ENCODE assay signal across 8 mouse cellular contexts in the genomic region with DNA sequence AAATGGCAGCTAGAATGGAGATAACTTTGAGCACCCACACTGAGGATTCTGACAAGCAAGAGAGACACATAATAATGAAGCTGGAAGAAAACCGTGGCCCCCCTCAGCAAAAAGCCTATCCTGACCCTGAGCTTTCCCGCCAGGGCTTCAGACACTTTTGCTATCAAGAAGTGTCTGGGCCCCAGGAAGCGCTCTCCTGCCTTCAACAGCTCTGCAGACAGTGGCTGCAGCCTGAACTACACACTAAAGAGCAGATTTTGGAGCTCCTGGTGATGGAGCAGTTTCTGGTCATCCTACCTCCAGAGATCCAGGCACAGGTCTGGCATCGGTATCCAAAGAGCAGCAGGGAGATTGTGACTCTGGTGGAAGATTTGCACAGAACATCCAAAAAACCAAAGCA. TPM values are rescaled to one million over a fixed set of nuclear protein-coding genes. Genes with fewer than 3 reads are reported as not detected.
A peak's percentile ranks its signal among the peaks of the same experiment; 100 is the strongest.
DNase-seq lines count a peak whose midpoint lies in the region; ATAC-seq and TF ChIP-seq lines count a peak whose summit lies in the region.

No protein-coding gene starts in this region.

- H3K27me3 ChIP-seq in megakaryocyte, embryonic 14.5 days (replicated peaks): no peaks in the 10 kb centered on the region
- no peaks in the 10 kb centered on the region for H3K27me3 ChIP-seq in intestine, postnatal 0 days (replicated peaks; ENCODE audit: control insufficient read depth, insufficient read depth, low read length)
- no peaks in the 10 kb centered on the region for H3K27me3 ChIP-seq in neural tube, embryonic 15.5 days (replicated peaks)

- peak overlapping the region; percentile 100 for H3K4me3 ChIP-seq in megakaryocyte, embryonic 14.5 days (replicated peaks)
- no peak overlapping the region for H3K4me3 ChIP-seq in intestine, postnatal 0 days (ENCODE audit: low read depth, low read length)
- peak overlapping the region; percentile 79 for H3K4me3 ChIP-seq in neural tube, embryonic 15.5 days (replicated peaks)

- WGBS in intestine, postnatal 0 days: 80% methylated on average over 4 of the region's 4 CpGs
- WGBS in neural tube, embryonic 15.5 days: 74% methylated on average over 4 of the region's 4 CpGs

- H3K4me2 ChIP-seq in intestine, postnatal 0 days (replicated peaks; ENCODE audit: low read depth): peak overlapping the region; percentile 74
- peak overlapping the region; percentile 79 for H3K4me2 ChIP-seq in neural tube, embryonic 15.5 days

- no peak for TF ChIP-seq CTCF in intestine, postnatal 0 days (IDR thresholded peaks at IDR 0.05; ENCODE audit: low read depth)

- peaks cover 72% of the 10 kb centered on the region for H3K4me1 ChIP-seq in megakaryocyte, embryonic 14.5 days
- no peaks in the 10 kb centered on the region for H3K4me1 ChIP-seq in intestine, postnatal 0 days (replicated peaks; ENCODE audit: control insufficient read depth, insufficient read depth, low read length)
- peaks cover 25% of the 10 kb centered on the region for H3K4me1 ChIP-seq in neural tube, embryonic 15.5 days

- H3K27ac ChIP-seq in intestine, postnatal 0 days (ENCODE audit: low read depth, low read length): no peak overlapping the region
- H3K27ac ChIP-seq in neural tube, embryonic 15.5 days (replicated peaks): 0 out of 2 replicates have a peak overlapping the region, but pooled peaks have one; percentile 73

- peaks cover 21% of the 10 kb centered on the region for H3K36me3 ChIP-seq in megakaryocyte, embryonic 14.5 days (replicated peaks; ENCODE audit: low read length)
- H3K36me3 ChIP-seq in intestine, postnatal 0 days (ENCODE audit: control insufficient read depth, insufficient read depth): no peaks in the 10 kb centered on the region
- no peaks in the 10 kb centered on the region for H3K36me3 ChIP-seq in neural tube, embryonic 15.5 days

- H3K9me3 ChIP-seq in megakaryocyte, embryonic 14.5 days: no peaks in the 10 kb centered on the region
- H3K9me3 ChIP-seq in intestine, postnatal 0 days (ENCODE audit: control insufficient read depth): no peaks in the 10 kb centered on the region
- no peaks in the 10 kb centered on the region for H3K9me3 ChIP-seq in neural tube, embryonic 15.5 days (replicated peaks)

- no peak overlapping the region for H3K9ac ChIP-seq in intestine, postnatal 0 days (ENCODE audit: low read depth, low read length)
- peak overlapping the region; percentile 79 for H3K9ac ChIP-seq in neural tube, embryonic 15.5 days (replicated peaks)

- DNase-seq in cerebellum, postnatal 14 days: peak; percentile 12 to 13
- no peak for DNase-seq in cerebellum, adult 9-11 months
- DNase-seq in c-Kit-positive CD71-positive TER-119-positive erythroid progenitor cells, embryonic 14.5 days (ENCODE audit: low spot score): no peak
- no peak for DNase-seq in right cerebral cortex, postnatal 10 days (ENCODE audit: low spot score in 2 of 2)

- no peak for ATAC-seq in megakaryocyte, adult 5-6 weeks (ENCODE audit: poor library complexity, severe bottlenecking)
- ATAC-seq in intestine, postnatal 0 days: no peak
- no peak for ATAC-seq in neural tube, embryonic 15.5 days (ENCODE audit: low FRiP score)

RNA-seq across cellular contexts. Expression of a gene that starts 0.8 kb away (rescaled TPM):
- polyA plus RNA-seq in megakaryocyte, embryonic 14.5 days (2012; ENCODE audit: insufficient read depth, low replicate concordance): 0.11 and 0.54 TPM in 2 replicates
- 0.21 and 0.74 TPM in 2 replicates for total RNA-seq in megakaryocyte, adult 5-6 weeks (2015)
- 0.20 and 0.22 TPM in 2 replicates for total RNA-seq in megakaryocyte, adult 5-6 weeks (2017)
- 0.35 and 0.44 TPM in 2 replicates for polyA plus RNA-seq in intestine, postnatal 0 days (2015; fragmentation: Nextera tagmentation; extraction: Ambion mirVana)
- polyA plus RNA-seq in neural tube, embryonic 15.5 days (2015; fragmentation: Nextera tagmentation; extraction: Ambion mirVana): 2.1 and 2.2 TPM in 2 replicates

RNA-seq across cellular contexts. Expression of a gene that starts 17.2 kb away (rescaled TPM):
- polyA plus RNA-seq in megakaryocyte, embryonic 14.5 days (2012; ENCODE audit: insufficient read depth, low replicate concordance): not detected in 2 replicates
- not detected in 2 replicates for total RNA-seq in megakaryocyte, adult 5-6 weeks (2015)
- not detected in 2 replicates for total RNA-seq in megakaryocyte, adult 5-6 weeks (2017)
- polyA plus RNA-seq in intestine, postnatal 0 days (2015; fragmentation: Nextera tagmentation; extraction: Ambion mirVana): not detected in 2 replicates
- not detected in 2 replicates for polyA plus RNA-seq in neural tube, embryonic 15.5 days (2015; fragmentation: Nextera tagmentation; extraction: Ambion mirVana)

RNA-seq across cellular contexts. Expression of a gene that starts 24.3 kb away (rescaled TPM):
- 30.2 and 49.6 TPM in 2 replicates for polyA plus RNA-seq in megakaryocyte, embryonic 14.5 days (2012; ENCODE audit: insufficient read depth, low replicate concordance)
- 157 and 163 TPM in 2 replicates for total RNA-seq in megakaryocyte, adult 5-6 weeks (2015)
- 61.0 and 64.2 TPM in 2 replicates for total RNA-seq in megakaryocyte, adult 5-6 weeks (2017)
- polyA plus RNA-seq in intestine, postnatal 0 days (2015; fragmentation: Nextera tagmentation; extraction: Ambion mirVana): 34.0 and 35.4 TPM in 2 replicates
- 95.6 and 102 TPM in 2 replicates for polyA plus RNA-seq in neural tube, embryonic 15.5 days (2015; fragmentation: Nextera tagmentation; extraction: Ambion mirVana)

RNA-seq across cellular contexts. Expression of a gene that starts 36.5 kb away (rescaled TPM):
- polyA plus RNA-seq in megakaryocyte, embryonic 14.5 days (2012; ENCODE audit: insufficient read depth, low replicate concordance): 0.77 and 3.0 TPM in 2 replicates
- 9.9 and 11.0 TPM in 2 replicates for total RNA-seq in megakaryocyte, adult 5-6 weeks (2015)
- total RNA-seq in megakaryocyte, adult 5-6 weeks (2017): 20.8 and 22.5 TPM in 2 replicates
- polyA plus RNA-seq in intestine, postnatal 0 days (2015; fragmentation: Nextera tagmentation; extraction: Ambion mirVana): 2.2 and 2.7 TPM in 2 replicates
- 12.9 and 13.4 TPM in 2 replicates for polyA plus RNA-seq in neural tube, embryonic 15.5 days (2015; fragmentation: Nextera tagmentation; extraction: Ambion mirVana)

RNA-seq across cellular contexts. Expression of a gene that starts 36.6 kb away (rescaled TPM):
- not detected in 2 replicates for polyA plus RNA-seq in megakaryocyte, embryonic 14.5 days (2012; ENCODE audit: insufficient read depth, low replicate concordance)
- total RNA-seq in megakaryocyte, adult 5-6 weeks (2015): not detected in 2 replicates
- total RNA-seq in megakaryocyte, adult 5-6 weeks (2017): 0.98 and 1.3 TPM in 2 replicates
- polyA plus RNA-seq in intestine, postnatal 0 days (2015; fragmentation: Nextera tagmentation; extraction: Ambion mirVana): 0.72 and 1.2 TPM in 2 replicates
- 2.1 and 2.7 TPM in 2 replicates for polyA plus RNA-seq in neural tube, embryonic 15.5 days (2015; fragmentation: Nextera tagmentation; extraction: Ambion mirVana)

Comparison
In these comparisons a context has a peak if more than half of its experiments do, and no peak if none do; other contexts are left out.
1. DNase-seq: peak in cerebellum, postnatal 14 days (2 of 2); none in cerebellum, adult 9-11 months (single experiment), c-Kit-positive CD71-positive TER-119-positive erythroid progenitor cells, embryonic 14.5 days (single experiment) and right cerebral cortex, postnatal 10 days (0 of 2).